ENCODE assay signal across 8 mouse cellular contexts in the genomic region with DNA sequence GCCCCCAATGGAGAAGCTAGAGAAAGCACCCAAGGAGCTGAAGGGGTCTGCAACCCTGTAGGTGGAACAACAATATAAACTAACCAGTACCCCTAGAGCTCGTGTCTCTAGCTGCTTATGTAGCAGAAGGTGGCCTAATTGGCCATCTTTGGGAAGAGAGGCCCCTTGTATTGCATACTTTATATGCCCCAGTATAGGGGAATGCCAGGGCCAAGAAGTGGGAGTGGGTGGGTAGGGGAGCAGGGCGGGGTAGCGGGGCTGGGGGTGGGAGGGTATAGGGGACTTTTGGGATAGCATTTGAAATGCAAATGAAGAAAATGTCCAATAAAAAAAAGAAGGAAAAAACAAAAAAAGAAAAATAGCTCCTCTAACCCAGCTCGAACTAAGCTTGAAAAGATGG. TPM values are rescaled to one million over a fixed set of nuclear protein-coding genes. Genes with fewer than 3 reads are reported as not detected.
DNase-seq lines count a peak whose midpoint lies in the region; ATAC-seq and TF ChIP-seq lines count a peak whose summit lies in the region.
"Not testable (repeated sequence)": the region's sequence is repeated elsewhere in the genome, so short reads cannot be mapped to it uniquely, and the experiment has no call there.

No protein-coding gene starts in this region.

- TF ChIP-seq CTCF in cerebellum, adult 2 months (IDR thresholded peaks at IDR 0.05; ENCODE audit: borderline replicate concordance, insufficient read depth, low read depth, low read length); layer of hippocampus, adult 2 months (conservative IDR thresholded peaks at IDR 0.05); liver, embryonic 14.5 days (IDR thresholded peaks at IDR 0.05; ENCODE audit: low read depth): not testable (repeated sequence)

- H3K4me3 ChIP-seq in cerebellum, adult 2 months (replicated peaks; ENCODE audit: insufficient read depth, low read depth, low read length) = peak overlapping the region; percentile 16
- 0 out of 2 replicates have a peak overlapping the region, but pooled peaks have one; percentile 21 for H3K4me3 ChIP-seq in forebrain, embryonic 13.5 days
- H3K4me3 ChIP-seq in heart, embryonic 13.5 days = peak overlapping the region; percentile 42
- H3K4me3 ChIP-seq in hindbrain, embryonic 16.5 days (ENCODE audit: low read length) = peak overlapping the region; percentile 24; the same call in 1 of the 2 replicates
- peak overlapping the region; percentile 37; the same call in 1 of the 2 replicates for H3K4me3 ChIP-seq in layer of hippocampus, adult 2 months
- peak overlapping the region; percentile 50 to 71; a peak in 3 of 4 replicates for H3K4me3 ChIP-seq in liver, embryonic 14.5 days (ENCODE audit: insufficient read depth in 1 of 2, low read depth in 2 of 2, low read length in 2 of 2)
- peak overlapping the region; percentile 13; the same call in 1 of the 2 replicates for H3K4me3 ChIP-seq in midbrain, embryonic 11.5 days (ENCODE audit: low read depth, low read length)
- H3K4me3 ChIP-seq in neural tube, embryonic 14.5 days (ENCODE audit: low read depth, low read length) = not testable (repeated sequence)

- ATAC-seq in forebrain, embryonic 13.5 days = peak; percentile 52
- ATAC-seq in heart, embryonic 13.5 days (ENCODE audit: extremely low read depth, insufficient number of reproducible peaks, low FRiP score, low TSS enrichment); hindbrain, embryonic 16.5 days: not testable (repeated sequence)
- ATAC-seq in liver, embryonic 14.5 days (ENCODE audit: insufficient read depth) = peak; percentile 21; the same call in 1 of the 2 replicates
- ATAC-seq in midbrain, embryonic 11.5 days (ENCODE audit: low FRiP score) = peak; percentile 51; the same call in 1 of the 2 replicates
- ATAC-seq in neural tube, embryonic 14.5 days (ENCODE audit: low read depth) = peak; percentile 38

- not testable (repeated sequence) for H3K9ac ChIP-seq in forebrain, embryonic 13.5 days; heart, embryonic 13.5 days; hindbrain, embryonic 16.5 days (ENCODE audit: low read depth, low read length); liver, embryonic 14.5 days (replicated peaks); midbrain, embryonic 11.5 days (ENCODE audit: low read length); neural tube, embryonic 14.5 days (replicated peaks; ENCODE audit: low read depth, low read length)

- WGBS in cerebellum, adult 2 months = 23% methylated on average over 3 of the region's 4 CpGs
- 46% methylated on average over 4 of the region's 4 CpGs for WGBS in forebrain, embryonic 13.5 days
- WGBS in heart, embryonic 13.5 days = 29% methylated on average over 4 of the region's 4 CpGs
- WGBS in hindbrain, embryonic 16.5 days = 28% methylated on average over 4 of the region's 4 CpGs
- 57% methylated on average over 4 of the region's 4 CpGs for WGBS in liver, embryonic 14.5 days (ENCODE audit: insufficient replicate concordance)
- 49% methylated on average over 4 of the region's 4 CpGs for WGBS in midbrain, embryonic 11.5 days
- 36% methylated on average over 4 of the region's 4 CpGs for WGBS in neural tube, embryonic 14.5 days

- DNase-seq in cerebellum, adult 2 months; layer of hippocampus, adult 2 months (ENCODE audit: low spot score in 2 of 2); liver, embryonic 14.5 days (ENCODE audit: low read depth in 3 of 3, low spot score in 3 of 3); midbrain, embryonic 11.5 days (ENCODE audit: low spot score, missing footprints): not testable (repeated sequence)

- peaks cover 18% of the 10 kb centered on the region for H3K36me3 ChIP-seq in forebrain, embryonic 13.5 days (ENCODE audit: poor library complexity, severe bottlenecking)
- H3K36me3 ChIP-seq in heart, embryonic 13.5 days = peaks cover 23% of the 10 kb centered on the region
- H3K36me3 ChIP-seq in hindbrain, embryonic 16.5 days (ENCODE audit: control insufficient read depth, insufficient read depth, low read length); liver, embryonic 14.5 days (replicated peaks; ENCODE audit: control insufficient read depth, insufficient read depth, low read depth); midbrain, embryonic 11.5 days (ENCODE audit: control insufficient read depth, insufficient read depth, low read length); neural tube, embryonic 14.5 days (ENCODE audit: control insufficient read depth, insufficient read depth, low read length): not testable (repeated sequence)

- not testable (repeated sequence) for TF ChIP-seq POLR2A in cerebellum, adult 2 months (IDR thresholded peaks at IDR 0.05; ENCODE audit: borderline replicate concordance, insufficient read depth, low read length)

- not testable (repeated sequence) for H3K27ac ChIP-seq in cerebellum, adult 2 months (ENCODE audit: insufficient read depth, low read length); liver, embryonic 14.5 days
- H3K27ac ChIP-seq in forebrain, embryonic 13.5 days = peak overlapping the region; percentile 57
- peak overlapping the region; percentile 92 for H3K27ac ChIP-seq in heart, embryonic 13.5 days (replicated peaks)
- peak overlapping the region; percentile 44; the same call in 1 of the 2 replicates for H3K27ac ChIP-seq in hindbrain, embryonic 16.5 days (ENCODE audit: low read depth, low read length)
- H3K27ac ChIP-seq in layer of hippocampus, adult 2 months = peak overlapping the region; percentile 90
- H3K27ac ChIP-seq in midbrain, embryonic 11.5 days (ENCODE audit: low read depth, low read length) = peak overlapping the region; percentile 30; the same call in 1 of the 2 replicates
- H3K27ac ChIP-seq in neural tube, embryonic 14.5 days (ENCODE audit: low read depth, low read length) = peak overlapping the region; percentile 48

- TF ChIP-seq EP300 in liver, embryonic 14.5 days (IDR thresholded peaks at IDR 0.05; ENCODE audit: low read depth) = not testable (repeated sequence)

- H3K27me3 ChIP-seq in cerebellum, adult 2 months (ENCODE audit: control insufficient read depth, insufficient read depth, low read length); hindbrain, embryonic 16.5 days (replicated peaks; ENCODE audit: control insufficient read depth, insufficient read depth, low read length); liver, embryonic 14.5 days (ENCODE audit: control insufficient read depth, insufficient read depth, low read length); neural tube, embryonic 14.5 days (ENCODE audit: control insufficient read depth, insufficient read depth, low read length): not testable (repeated sequence)
- peaks cover 35% of the 10 kb centered on the region for H3K27me3 ChIP-seq in forebrain, embryonic 13.5 days
- peaks cover 62% of the 10 kb centered on the region for H3K27me3 ChIP-seq in heart, embryonic 13.5 days (replicated peaks)
- H3K27me3 ChIP-seq in midbrain, embryonic 11.5 days (ENCODE audit: control insufficient read depth, insufficient read depth, low read length) = peaks cover 28% of the 10 kb centered on the region

- not testable (repeated sequence) for H3K4me1 ChIP-seq in cerebellum, adult 2 months (ENCODE audit: control insufficient read depth, insufficient read depth, low read length); heart, embryonic 13.5 days; hindbrain, embryonic 16.5 days (ENCODE audit: control insufficient read depth, insufficient read depth, low read depth, low read length); liver, embryonic 14.5 days (replicated peaks; ENCODE audit: control insufficient read depth in 2 of 2, insufficient read depth in 2 of 2, low read length in 1 of 2); midbrain, embryonic 11.5 days (ENCODE audit: control insufficient read depth, insufficient read depth, low read length); neural tube, embryonic 14.5 days (ENCODE audit: control insufficient read depth, insufficient read depth, low read length)
- peaks cover 23% of the 10 kb centered on the region for H3K4me1 ChIP-seq in forebrain, embryonic 13.5 days

- peak overlapping the region; percentile 55 for H3K4me2 ChIP-seq in forebrain, embryonic 13.5 days
- H3K4me2 ChIP-seq in heart, embryonic 13.5 days = peak overlapping the region; percentile 66
- H3K4me2 ChIP-seq in hindbrain, embryonic 16.5 days (ENCODE audit: low read length) = peak overlapping the region; percentile 54; the same call in 1 of the 2 replicates
- peak overlapping the region; percentile 57 for H3K4me2 ChIP-seq in liver, embryonic 14.5 days (ENCODE audit: low read depth)
- peak overlapping the region; percentile 14; the same call in 1 of the 2 replicates for H3K4me2 ChIP-seq in midbrain, embryonic 11.5 days
- not testable (repeated sequence) for H3K4me2 ChIP-seq in neural tube, embryonic 14.5 days (ENCODE audit: low read depth, low read length)

- not testable (repeated sequence) for H3K9me3 ChIP-seq in forebrain, embryonic 13.5 days (replicated peaks); heart, embryonic 13.5 days; hindbrain, embryonic 16.5 days (ENCODE audit: control insufficient read depth, low read length); liver, embryonic 14.5 days (ENCODE audit: control insufficient read depth, low read length); midbrain, embryonic 11.5 days (ENCODE audit: control insufficient read depth, low read length); neural tube, embryonic 14.5 days (ENCODE audit: control insufficient read depth, low read length)

RNA-seq across cellular contexts. Expression of gene Tspyl2, which starts 6.1 kb away (rescaled TPM):
- polyA plus RNA-seq in cerebellum, adult 2 months (2012; rRNA removed) = 191 and 195 TPM in 2 replicates
- 44.2 and 46.1 TPM in 2 replicates for polyA plus RNA-seq in forebrain, embryonic 13.5 days (2015; fragmentation: Nextera tagmentation; extraction: Ambion mirVana)
- polyA plus RNA-seq in heart, embryonic 13.5 days (2015; fragmentation: Nextera tagmentation; extraction: Ambion mirVana) = 17.1 and 18.2 TPM in 2 replicates
- polyA plus RNA-seq in hindbrain, embryonic 16.5 days (2015; fragmentation: Nextera tagmentation; extraction: Ambion mirVana) = 58.2 and 59.7 TPM in 2 replicates
- 100 to 1,000 TPM; 115 to 123 TPM for total RNA-seq in layer of hippocampus, adult 2 months (2021)
- 6.4 and 10.6 TPM in 2 replicates for polyA plus RNA-seq in liver, embryonic 14.5 days (2012; rRNA removed)
- 3.1 and 4.1 TPM in 2 replicates for polyA plus RNA-seq in liver, embryonic 14.5 days (2014; fragmentation: Nextera tagmentation; extraction: Ambion mirVana)
- polyA plus RNA-seq in midbrain, embryonic 11.5 days (2014; fragmentation: Nextera tagmentation; extraction: Ambion mirVana) = 29.6 and 30.1 TPM in 2 replicates
- polyA plus RNA-seq in neural tube, embryonic 14.5 days (2014; fragmentation: Nextera tagmentation; extraction: Ambion mirVana) = 45.6 and 47.4 TPM in 2 replicates

RNA-seq across cellular contexts. Expression of gene Kantr, which starts 8.8 kb away (rescaled TPM):
- 25.5 and 28.8 TPM in 2 replicates for polyA plus RNA-seq in cerebellum, adult 2 months (2012; rRNA removed)
- polyA plus RNA-seq in forebrain, embryonic 13.5 days (2015; fragmentation: Nextera tagmentation; extraction: Ambion mirVana) = 21.1 and 21.5 TPM in 2 replicates
- polyA plus RNA-seq in heart, embryonic 13.5 days (2015; fragmentation: Nextera tagmentation; extraction: Ambion mirVana) = 7.2 and 8.1 TPM in 2 replicates
- 30.1 and 34.5 TPM in 2 replicates for polyA plus RNA-seq in hindbrain, embryonic 16.5 days (2015; fragmentation: Nextera tagmentation; extraction: Ambion mirVana)
- total RNA-seq in layer of hippocampus, adult 2 months (2021) = 10 to 100 TPM; 54.8 to 58.9 TPM
- 2.1 and 3.1 TPM in 2 replicates for polyA plus RNA-seq in liver, embryonic 14.5 days (2012; rRNA removed)
- 2.0 and 2.6 TPM in 2 replicates for polyA plus RNA-seq in liver, embryonic 14.5 days (2014; fragmentation: Nextera tagmentation; extraction: Ambion mirVana)
- polyA plus RNA-seq in midbrain, embryonic 11.5 days (2014; fragmentation: Nextera tagmentation; extraction: Ambion mirVana) = 16.3 and 16.6 TPM in 2 replicates
- polyA plus RNA-seq in neural tube, embryonic 14.5 days (2014; fragmentation: Nextera tagmentation; extraction: Ambion mirVana) = 33.4 and 38.9 TPM in 2 replicates

RNA-seq across cellular contexts. Expression of gene Gpr173, which starts 32.4 kb away (rescaled TPM):
- polyA plus RNA-seq in cerebellum, adult 2 months (2012; rRNA removed) = 18.3 and 21.0 TPM in 2 replicates
- 8.4 and 8.7 TPM in 2 replicates for polyA plus RNA-seq in forebrain, embryonic 13.5 days (2015; fragmentation: Nextera tagmentation; extraction: Ambion mirVana)
- 2.2 and 2.8 TPM in 2 replicates for polyA plus RNA-seq in heart, embryonic 13.5 days (2015; fragmentation: Nextera tagmentation; extraction: Ambion mirVana)
- 8.5 and 10.7 TPM in 2 replicates for polyA plus RNA-seq in hindbrain, embryonic 16.5 days (2015; fragmentation: Nextera tagmentation; extraction: Ambion mirVana)
- total RNA-seq in layer of hippocampus, adult 2 months (2021) = 10 to 100 TPM; 14.7 to 14.8 TPM
- polyA plus RNA-seq in liver, embryonic 14.5 days (2012; rRNA removed) = 0.15 and 0.20 TPM in 2 replicates
- 0.10 and 0.25 TPM in 2 replicates for polyA plus RNA-seq in liver, embryonic 14.5 days (2014; fragmentation: Nextera tagmentation; extraction: Ambion mirVana)
- 5.6 and 6.2 TPM in 2 replicates for polyA plus RNA-seq in midbrain, embryonic 11.5 days (2014; fragmentation: Nextera tagmentation; extraction: Ambion mirVana)
- 6.3 and 6.9 TPM in 2 replicates for polyA plus RNA-seq in neural tube, embryonic 14.5 days (2014; fragmentation: Nextera tagmentation; extraction: Ambion mirVana)
